Mouse (Mus musculus) mouse embryonic stem cell (cell line): ENCODE measurements around the gene Snd1.
"Not testable (repeated sequence)": the region's sequence is repeated elsewhere in the genome, so short reads cannot be mapped to it uniquely, and the experiment has no call there.

ENCODE experiments used
- in situ Hi-C, 2 experiments: fragments of 300-500 bp; cut with MboI; formaldehyde crosslinking; loops; 1 replicate in 1 of 2; 3 replicates in 1 of 2; pipeline ENCODE4 v1.14.3; 2019 to 2020; ENCODE audit warnings: low sequenced_read_pairs in 2 of 2, low pct_unique_long_range_greater_than_20kb in 1 of 2, mixed read lengths in 1 of 2; ENCODE audit not compliant: unreplicated experiment in 1 of 2

The Snd1 gene

DNA sequence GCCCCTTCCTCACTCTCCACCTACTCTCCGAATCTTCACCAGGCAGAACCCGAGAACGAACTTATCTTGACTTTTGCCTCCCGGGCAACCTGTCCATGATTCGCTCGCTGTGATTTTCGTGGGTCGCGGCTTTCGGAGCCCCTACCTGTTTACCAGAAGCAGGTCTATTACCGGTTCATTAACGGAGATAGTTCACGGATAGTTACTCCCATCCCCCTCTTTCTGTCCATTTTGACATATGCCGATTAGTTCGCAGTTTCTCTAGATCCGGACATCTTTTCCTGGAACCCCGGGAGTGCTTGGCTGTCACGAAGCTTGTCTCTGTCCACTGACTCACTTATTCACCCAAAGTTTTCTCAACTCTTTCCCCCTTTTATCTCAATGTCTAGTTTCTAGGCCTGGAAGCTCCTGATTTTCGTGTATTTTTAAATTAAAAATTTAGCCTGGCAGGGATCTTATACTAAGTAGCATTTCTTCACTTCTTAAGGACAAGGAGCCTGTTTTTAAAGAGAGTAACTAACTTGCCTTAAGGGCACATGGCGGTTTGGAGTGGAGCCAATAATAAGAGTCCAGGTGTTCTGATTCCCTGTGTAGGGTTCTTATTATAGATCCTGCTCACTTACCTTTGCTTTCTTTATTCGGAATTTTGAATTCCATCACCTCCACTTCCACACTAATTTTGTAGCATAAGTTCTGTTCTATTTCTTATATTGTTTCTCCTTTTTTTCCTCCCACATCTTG, 6.0 kb downstream of the Snd1 start:
- in situ Hi-C loops: no loop called here

DNA sequence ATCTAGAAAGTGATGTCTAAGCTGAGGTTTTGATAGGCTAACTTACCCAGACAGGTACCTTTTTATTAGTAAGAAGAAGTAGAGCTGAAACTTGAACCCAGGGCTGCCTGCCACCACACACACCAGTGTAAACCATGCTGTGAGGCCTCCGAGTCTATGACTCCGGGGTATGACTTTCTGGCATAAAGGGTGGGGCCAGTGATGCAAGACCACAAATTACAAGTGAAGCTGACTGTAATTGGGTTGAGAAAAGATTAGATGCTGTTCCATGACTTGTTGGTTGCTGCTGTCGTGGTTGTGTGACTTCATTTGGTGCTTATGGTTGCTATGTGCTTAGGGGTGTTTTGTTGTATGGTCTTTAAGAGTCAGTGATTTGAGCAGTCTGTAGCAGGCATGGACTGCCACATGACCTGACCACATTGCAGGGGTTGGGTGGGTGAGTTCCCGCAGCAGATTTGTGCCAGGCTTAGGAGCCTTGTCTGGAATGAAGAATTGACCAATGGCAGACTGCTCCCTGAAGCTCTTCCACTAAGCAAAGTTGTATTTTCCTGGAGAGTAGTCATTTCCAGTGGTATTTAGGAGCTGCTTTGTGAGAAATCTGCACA, 7.9 kb downstream of the Snd1 start:
- in situ Hi-C loops: no loop called here

GRCm38 (mm10) chr6:28486008-28486407, 11.1 kb downstream of the Snd1 start:
- in situ Hi-C loops: no loop called here

GRCm38 (mm10) chr6:28486471-28486870, 11.5 kb downstream of the Snd1 start:
- in situ Hi-C loops: no loop called here

GRCm38 (mm10) chr6:28486905-28487304, 12.0 kb downstream of the Snd1 start:
- in situ Hi-C loops: no loop called here

DNA sequence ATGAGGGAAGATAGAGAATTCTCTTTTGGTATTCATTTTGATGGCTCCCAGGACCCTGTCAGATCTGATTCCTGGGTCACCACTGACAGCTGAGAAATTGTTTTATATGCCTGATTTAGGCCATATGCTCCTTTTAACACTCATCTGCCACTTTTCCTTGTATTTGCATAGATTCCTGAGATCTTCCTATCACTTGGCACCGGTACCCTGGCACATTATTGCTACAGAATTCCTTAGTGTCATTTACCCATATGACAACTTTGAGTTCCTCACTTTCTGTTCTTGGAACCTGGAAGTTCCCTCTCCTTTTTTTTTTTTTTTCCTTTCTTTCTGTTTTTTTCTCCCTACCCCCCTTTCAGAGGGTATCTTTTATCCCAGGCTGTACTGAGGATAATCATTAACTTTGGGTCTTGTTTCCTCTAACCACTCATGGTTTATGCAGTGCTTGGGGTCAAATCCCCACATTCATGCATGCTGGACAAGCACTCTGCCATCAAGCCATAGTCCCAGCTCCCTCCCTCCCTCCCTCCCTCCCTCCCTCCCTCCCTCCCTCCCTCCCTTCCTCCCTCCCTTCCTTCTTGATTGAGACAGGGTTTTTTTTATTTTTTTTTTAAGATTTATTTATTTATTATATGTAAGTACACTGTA, 13.4 kb downstream of the Snd1 start:
- in situ Hi-C loops: no loop called here

GRCm38 (mm10) chr6:28490612-28491011, 15.7 kb downstream of the Snd1 start:
- in situ Hi-C loops: no loop called here

DNA sequence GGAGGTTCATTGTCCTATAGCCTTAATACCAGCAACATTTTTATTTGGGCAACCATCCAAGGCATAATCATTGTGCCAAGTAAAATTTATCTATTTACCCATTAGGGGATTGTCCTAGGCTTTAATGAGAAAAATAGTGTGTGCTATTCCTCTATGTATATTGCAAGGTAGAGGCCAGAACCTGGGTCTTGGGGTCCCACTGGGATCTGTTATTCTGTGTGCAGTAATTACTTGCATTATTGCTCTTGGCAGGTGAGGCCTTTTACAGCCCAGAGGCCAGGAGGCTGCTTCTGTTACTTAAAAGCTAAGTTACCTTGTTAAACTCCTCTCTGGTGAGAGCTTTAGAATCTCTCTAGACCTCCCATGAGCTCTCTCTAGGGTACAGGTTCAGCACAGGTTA, 16.3 kb downstream of the Snd1 start:
- in situ Hi-C loops: no loop called here

DNA sequence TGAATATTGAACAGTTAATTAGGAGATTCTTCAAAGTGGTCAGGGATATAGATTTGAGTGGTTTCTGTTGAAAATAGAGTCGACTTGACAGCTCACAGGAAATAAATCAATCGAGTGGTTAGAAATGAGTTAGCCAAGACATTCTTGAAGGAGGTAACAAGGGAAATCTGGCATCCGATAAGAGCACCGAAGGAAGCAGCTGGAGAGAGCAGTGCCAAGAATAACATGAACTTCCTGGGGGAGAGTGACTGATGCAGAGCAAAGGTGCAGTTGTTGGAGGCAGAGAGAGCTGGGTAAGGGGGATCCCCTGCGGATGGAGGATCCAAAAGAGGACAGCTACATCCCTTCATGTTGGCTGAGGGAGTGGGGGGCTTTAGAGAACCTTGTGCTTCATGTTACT, 22.9 kb downstream of the Snd1 start:
- in situ Hi-C loops: no loop called here

- in situ Hi-C loops: no loop called here
These were observed 27.6 kb downstream of the Snd1 start for GRCm38 (mm10) chr6:28502576-28502975.

DNA sequence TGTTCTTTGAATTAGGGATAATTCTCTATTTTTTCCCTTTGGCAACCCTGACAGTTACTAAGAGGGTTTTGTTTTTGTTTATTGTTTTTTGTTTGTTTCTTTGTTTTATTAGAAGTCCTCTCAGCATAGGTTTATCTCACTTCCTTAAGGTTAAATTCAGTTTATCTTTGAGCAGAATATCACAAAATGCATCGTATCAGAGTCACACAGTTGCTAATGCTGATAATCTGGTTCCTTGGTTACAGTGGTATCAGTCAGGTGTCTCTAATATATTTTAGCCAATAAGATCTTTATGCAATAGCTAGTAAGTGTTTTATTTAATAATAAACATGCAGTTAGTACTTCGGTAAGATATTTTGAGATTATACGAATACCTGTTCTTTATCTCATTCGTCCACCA, 28.2 kb downstream of the Snd1 start:
- in situ Hi-C loops: no loop called here

- in situ Hi-C loops: no loop called here
These were observed 29.7 kb downstream of the Snd1 start for GRCm38 (mm10) chr6:28504611-28505010.

DNA sequence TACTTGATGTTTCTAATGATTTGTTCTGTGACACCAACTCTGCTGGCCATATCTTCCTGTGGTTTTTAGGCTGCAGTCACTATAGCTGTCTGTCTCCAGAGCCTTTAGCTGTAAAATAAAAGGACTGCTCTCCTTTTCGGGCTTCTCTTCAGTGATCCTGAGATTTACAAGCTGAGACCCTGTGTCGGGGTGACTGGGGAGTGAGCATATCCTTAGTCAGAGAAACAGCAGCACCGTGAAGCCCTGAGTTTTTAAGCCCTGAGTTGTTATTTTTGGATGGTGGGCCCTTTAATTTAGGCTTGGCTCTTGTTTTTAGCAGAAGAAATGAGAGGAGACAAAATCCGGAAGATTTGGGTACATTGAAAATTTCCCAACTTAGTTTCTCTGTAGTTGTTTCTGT, 32.8 kb downstream of the Snd1 start:
- in situ Hi-C loops: no loop called here

DNA sequence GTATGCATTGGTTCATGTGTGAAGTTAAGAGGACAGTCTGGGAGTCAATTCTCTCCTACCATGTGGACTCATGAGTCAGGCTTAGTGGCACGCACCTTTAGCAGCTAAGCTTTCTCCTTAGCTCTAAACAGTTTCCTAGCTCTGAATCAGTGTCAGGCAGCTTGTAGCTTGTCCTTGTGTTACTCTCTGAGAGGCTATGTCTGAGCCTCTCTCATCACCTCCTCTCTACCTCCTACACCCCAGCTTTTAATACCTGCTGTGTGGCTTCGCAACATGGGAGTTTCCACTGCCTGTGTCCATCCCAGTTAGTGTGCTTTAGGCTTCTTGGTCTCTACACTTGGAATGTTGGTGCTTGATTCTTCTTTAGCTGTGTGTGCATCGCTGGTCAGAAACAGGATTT, 39.3 kb downstream of the Snd1 start:
- in situ Hi-C loops: no loop called here

GRCm38 (mm10) chr6:28514830-28515350, 40.0 kb downstream of the Snd1 start:
- in situ Hi-C loops: no loop called here

- in situ Hi-C loops: no loop called here
These were observed 41.7 kb downstream of the Snd1 start for GRCm38 (mm10) chr6:28516618-28517017.

- in situ Hi-C loops: no loop called here
These were observed 42.1 kb downstream of the Snd1 start for GRCm38 (mm10) chr6:28517050-28517449.

GRCm38 (mm10) chr6:28519426-28519825, 44.5 kb downstream of the Snd1 start:
- in situ Hi-C loops: no loop called here

DNA sequence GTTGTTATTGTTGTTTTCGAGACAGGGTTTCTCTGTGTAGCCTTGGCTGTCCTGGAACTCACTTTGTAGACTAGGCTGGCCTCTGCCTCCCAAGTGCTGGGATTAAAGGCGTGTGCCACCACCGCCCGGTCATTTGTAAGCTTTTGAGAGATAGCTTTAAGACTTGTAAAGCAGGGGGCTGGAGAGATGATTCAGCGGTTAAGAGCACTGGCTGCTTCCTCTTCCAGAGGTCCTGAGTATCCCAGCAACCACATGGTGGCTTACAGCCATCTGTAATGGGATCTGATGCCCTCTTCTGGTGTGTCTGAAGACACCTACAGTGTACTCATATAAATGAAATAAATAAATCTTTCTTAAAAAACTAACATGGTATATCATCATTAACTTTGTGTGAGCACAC, 45.8 kb downstream of the Snd1 start:
- in situ Hi-C loops: not testable (repeated sequence)

GRCm38 (mm10) chr6:28521416-28521815, 46.5 kb downstream of the Snd1 start:
- in situ Hi-C loops: no loop called here
